Mouse (Mus musculus): ENCODE measurements around the gene 2900026A02Rik.

- no peak for TF ChIP-seq POLR2A (IDR thresholded peaks at IDR 0.05; ENCODE audit: control insufficient read depth, low read depth, low read length)
- TF ChIP-seq CTCF (IDR thresholded peaks at IDR 0.05; ENCODE audit: control insufficient read depth, insufficient read depth, insufficient replicate concordance, low read depth, low read length), result peak; percentile 94
Observed at GRCm38 (mm10) chr5:113155133-113155532, 65.9 kb downstream of the 2900026A02Rik start.

Data from testis, adult 2 months (tissue).